Mouse (Mus musculus) neural tube, embryonic 13.5 days (tissue): ENCODE measurements at regions not wholly inside any gene's neighbourhood (a gene's known extent, or its start where the extent isn't known, plus 50 kb on each side); places are given as distances from the start of the nearest gene placed in this dataset.
A peak's percentile ranks its signal among the peaks of the same experiment; 100 is the strongest.

Experiments used
- ATAC-seq: fragments of 200-750 bp; cut with Nextera tagmentation; 2 replicates; pipeline ENCODE4 v1.8.0; 2017; ENCODE audit warnings: low read depth, mild to moderate bottlenecking, moderate TSS enrichment, moderate library complexity
- H3K27ac ChIP-seq: fragments of 300-500 bp; sonication (generic); replicated peaks from 2 replicates; pipeline ENCODE4 v1.5.1; 2015; ENCODE audit warnings: moderate library complexity, mild to moderate bottlenecking, inconsistent platforms
- H3K27me3 ChIP-seq: fragments of 300-500 bp; sonication (generic); 2 replicates; pipeline ENCODE4 v1.6.1; 2015; ENCODE audit warnings: mild to moderate bottlenecking, inconsistent platforms
- H3K36me3 ChIP-seq: fragments of 300-500 bp; sonication (generic); 2 replicates; pipeline ENCODE4 v1.6.1; 2015; ENCODE audit warnings: mild to moderate bottlenecking, inconsistent platforms
- H3K4me1 ChIP-seq: fragments of 300-500 bp; sonication (generic); replicated peaks from 2 replicates; pipeline ENCODE4 v1.6.1; 2015; ENCODE audit warnings: inconsistent platforms
- H3K4me2 ChIP-seq: fragments of 300-500 bp; sonication (generic); 2 replicates; pipeline ENCODE4 v1.6.1; 2015; ENCODE audit warnings: inconsistent platforms, mild to moderate bottlenecking, moderate library complexity
- H3K4me3 ChIP-seq: fragments of 300-500 bp; sonication (generic); 2 replicates; pipeline ENCODE4 v1.5.1; 2015; ENCODE audit warnings: mild to moderate bottlenecking, inconsistent platforms
- H3K9ac ChIP-seq: fragments of 300-500 bp; sonication (generic); 2 replicates; pipeline ENCODE4 v1.6.1; 2015; ENCODE audit warnings: moderate library complexity, mild to moderate bottlenecking, inconsistent platforms
- H3K9me3 ChIP-seq: fragments of 300-500 bp; sonication (generic); 2 replicates; pipeline ENCODE4 v1.6.1; 2016; ENCODE audit warnings: inconsistent platforms
- WGBS: fragments of 180-500 bp; shearing (Covaris S2); methylation state at CpG from one replicate; pipeline ENCODE4 v1.1.7; 2015; 5-methylcytosine and 5-hydroxymethylcytosine counted together

GRCm38 (mm10) chr13:97434167-97434566 lies 193.3 kb downstream of the Enc1 start:
- 0 out of 2 replicates have a peak overlapping the region, but pooled peaks have one; percentile 56 for H3K9ac ChIP-seq
- H3K4me2 ChIP-seq: no peak overlapping the region
- H3K4me1 ChIP-seq: peaks cover 50% of the 10 kb centered on the region
- no peaks in the 10 kb centered on the region for H3K9me3 ChIP-seq
- no peaks in the 10 kb centered on the region for H3K27me3 ChIP-seq
- H3K36me3 ChIP-seq: no peaks in the 10 kb centered on the region
- H3K4me3 ChIP-seq: no peak overlapping the region
- 34% methylated on average over 7 of the region's 7 CpGs for WGBS
- peak overlapping the region; percentile 82; the same call in 1 of the 2 replicates for H3K27ac ChIP-seq
- no peak for ATAC-seq

GRCm38 (mm10) chr13:97432627-97433026 lies 191.7 kb downstream of the Enc1 start:
- Histone ChIP-seq H3K9me3 (no peaks in the 10 kb centered on the region), H3K36me3 (no peaks in the 10 kb centered on the region), H3K4me2 (no peak overlapping the region), H3K4me3 (no peak overlapping the region), H3K9ac (no peak overlapping the region), H3K27ac (no peak overlapping the region), H3K27me3 (no peaks in the 10 kb centered on the region), H3K4me1 (peaks cover 36% of the 10 kb centered on the region)
- WGBS: 39% methylated on average over 4 of the region's 4 CpGs
- ATAC-seq: no peak

- Histone ChIP-seq H3K4me3 (no peak overlapping the region), H3K27me3 (no peaks in the 10 kb centered on the region), H3K4me1 (peaks cover 19% of the 10 kb centered on the region), H3K36me3 (no peaks in the 10 kb centered on the region), H3K9me3 (no peaks in the 10 kb centered on the region), H3K27ac (no peak overlapping the region), H3K9ac (no peak overlapping the region), H3K4me2 (no peak overlapping the region)
- ATAC-seq: no peak
- 45% methylated on average over 2 of the region's 2 CpGs for WGBS
Measured at GRCm38 (mm10) chr13:97430885-97431284, 190.0 kb downstream of the Enc1 start.

GRCm38 (mm10) chr13:97428163-97428562 lies 187.3 kb downstream of the Enc1 start:
- no peaks in the 10 kb centered on the region for H3K36me3 ChIP-seq
- no peak overlapping the region for H3K4me3 ChIP-seq
- 37% methylated on average over 6 of the region's 6 CpGs for WGBS

GRCm38 (mm10) chr13:97427537-97427936 lies 186.6 kb downstream of the Enc1 start:
- WGBS: 77% methylated on average over 4 of the region's 4 CpGs
- H3K9ac ChIP-seq: no peak overlapping the region

More at GRCm38 (mm10) chr13:97428163-97428562, 187.3 kb downstream of the Enc1 start:
- Histone ChIP-seq H3K9ac (no peak overlapping the region), H3K4me1 (peaks cover 15% of the 10 kb centered on the region), H3K9me3 (no peaks in the 10 kb centered on the region), H3K27ac (no peak overlapping the region), H3K4me2 (no peak overlapping the region), H3K27me3 (no peaks in the 10 kb centered on the region)
- no peak for ATAC-seq

GRCm38 (mm10) chr13:97425731-97426130 lies 184.8 kb downstream of the Enc1 start:
- ATAC-seq: no peak
- H3K4me3 ChIP-seq: no peak overlapping the region
- 85% methylated on average over 9 of the region's 9 CpGs for WGBS

More at GRCm38 (mm10) chr13:97427537-97427936, 186.6 kb downstream of the Enc1 start:
- H3K4me1 ChIP-seq: peaks cover 19% of the 10 kb centered on the region
- H3K36me3 ChIP-seq: no peaks in the 10 kb centered on the region
- no peak overlapping the region for H3K4me2 ChIP-seq
- H3K27ac ChIP-seq: no peak overlapping the region
- no peaks in the 10 kb centered on the region for H3K27me3 ChIP-seq
- ATAC-seq: no peak
- no peak overlapping the region for H3K4me3 ChIP-seq
- H3K9me3 ChIP-seq: no peaks in the 10 kb centered on the region

GRCm38 (mm10) chr13:97423911-97424310 lies 183.0 kb downstream of the Enc1 start:
- H3K9me3 ChIP-seq: no peaks in the 10 kb centered on the region
- H3K4me1 ChIP-seq: peaks cover 19% of the 10 kb centered on the region
- WGBS: 51% methylated on average over 6 of the region's 6 CpGs
- no peaks in the 10 kb centered on the region for H3K27me3 ChIP-seq
- no peaks in the 10 kb centered on the region for H3K36me3 ChIP-seq
- no peak overlapping the region for H3K4me2 ChIP-seq
- H3K9ac ChIP-seq: no peak overlapping the region
- H3K4me3 ChIP-seq: no peak overlapping the region
- ATAC-seq: no peak
- peak overlapping the region; percentile 34 for H3K27ac ChIP-seq

More at GRCm38 (mm10) chr13:97425731-97426130, 184.8 kb downstream of the Enc1 start:
- H3K4me2 ChIP-seq: no peak overlapping the region
- H3K9me3 ChIP-seq: no peaks in the 10 kb centered on the region
- H3K27me3 ChIP-seq: no peaks in the 10 kb centered on the region
- no peak overlapping the region for H3K9ac ChIP-seq
- no peaks in the 10 kb centered on the region for H3K36me3 ChIP-seq
- no peak overlapping the region for H3K27ac ChIP-seq
- H3K4me1 ChIP-seq: peaks cover 19% of the 10 kb centered on the region

GRCm38 (mm10) chr13:97423298-97423817 lies 182.5 kb downstream of the Enc1 start:
- H3K4me3 ChIP-seq: no peak overlapping the region
- no peaks in the 10 kb centered on the region for H3K27me3 ChIP-seq
- WGBS: 57% methylated on average over 5 of the region's 5 CpGs
- H3K9me3 ChIP-seq: no peaks in the 10 kb centered on the region
- H3K27ac ChIP-seq: peak overlapping the region; percentile 30; the same call in 1 of the 2 replicates
- peaks cover 19% of the 10 kb centered on the region for H3K4me1 ChIP-seq
- H3K9ac ChIP-seq: no peak overlapping the region
- no peaks in the 10 kb centered on the region for H3K36me3 ChIP-seq
- H3K4me2 ChIP-seq: no peak overlapping the region
- ATAC-seq: 0 out of 2 replicates have a peak, but pooled peaks have one; percentile 40

- H3K4me1 ChIP-seq: peaks cover 19% of the 10 kb centered on the region
- H3K4me3 ChIP-seq: no peak overlapping the region
- WGBS: 65% methylated on average over 7 of the region's 7 CpGs
- no peak overlapping the region for H3K4me2 ChIP-seq
- H3K9ac ChIP-seq: no peak overlapping the region
- no peaks in the 10 kb centered on the region for H3K36me3 ChIP-seq
- no peak for ATAC-seq
- no peaks in the 10 kb centered on the region for H3K27me3 ChIP-seq
- H3K9me3 ChIP-seq: no peaks in the 10 kb centered on the region
- H3K27ac ChIP-seq: peak overlapping the region; percentile 30; the same call in 1 of the 2 replicates
Measured at GRCm38 (mm10) chr13:97422897-97423296, 182.0 kb downstream of the Enc1 start.

GRCm38 (mm10) chr13:97421831-97422230 lies 180.9 kb downstream of the Enc1 start:
- Histone ChIP-seq H3K4me3 (no peak overlapping the region), H3K4me2 (no peak overlapping the region), H3K9me3 (no peaks in the 10 kb centered on the region), H3K4me1 (peaks cover 19% of the 10 kb centered on the region), H3K36me3 (no peaks in the 10 kb centered on the region), H3K9ac (no peak overlapping the region), H3K27me3 (no peaks in the 10 kb centered on the region), H3K27ac (no peak overlapping the region)
- WGBS: 87% methylated on average over 3 of the region's 3 CpGs
- no peak for ATAC-seq

GRCm38 (mm10) chr13:97420773-97421172 lies 179.9 kb downstream of the Enc1 start:
- no peaks in the 10 kb centered on the region for H3K36me3 ChIP-seq
- no peaks in the 10 kb centered on the region for H3K27me3 ChIP-seq
- 66% methylated on average over 3 of the region's 3 CpGs for WGBS
- H3K4me1 ChIP-seq: peaks cover 19% of the 10 kb centered on the region
- H3K4me3 ChIP-seq: no peak overlapping the region
- no peak overlapping the region for H3K9ac ChIP-seq
- no peak overlapping the region for H3K4me2 ChIP-seq
- no peaks in the 10 kb centered on the region for H3K9me3 ChIP-seq
- H3K27ac ChIP-seq: no peak overlapping the region
- ATAC-seq: no peak

- H3K27ac ChIP-seq: no peak overlapping the region
- H3K4me2 ChIP-seq: no peak overlapping the region
- H3K27me3 ChIP-seq: no peaks in the 10 kb centered on the region
- 87% methylated on average over 3 of the region's 3 CpGs for WGBS
- H3K9me3 ChIP-seq: no peaks in the 10 kb centered on the region
- no peak overlapping the region for H3K9ac ChIP-seq
- H3K4me1 ChIP-seq: peaks cover 12% of the 10 kb centered on the region
- no peak overlapping the region for H3K4me3 ChIP-seq
- H3K36me3 ChIP-seq: no peaks in the 10 kb centered on the region
- ATAC-seq: no peak
Measured at GRCm38 (mm10) chr13:97419100-97419499, 178.2 kb downstream of the Enc1 start.

GRCm38 (mm10) chr13:97418681-97419080 lies 177.8 kb downstream of the Enc1 start:
- 73% methylated on average over 8 of the region's 8 CpGs for WGBS
- Histone ChIP-seq H3K27me3 (no peaks in the 10 kb centered on the region), H3K36me3 (no peaks in the 10 kb centered on the region), H3K4me1 (peaks cover 8% of the 10 kb centered on the region), H3K27ac (no peak overlapping the region), H3K4me3 (no peak overlapping the region), H3K4me2 (no peak overlapping the region), H3K9ac (no peak overlapping the region), H3K9me3 (no peaks in the 10 kb centered on the region)
- no peak for ATAC-seq
